Mouse (Mus musculus): ENCODE data around the gene Map1b. TPM values are rescaled to one million over a fixed set of nuclear protein-coding genes. Genes with fewer than 3 reads are reported as not detected.

Map1b gene
- polyA plus RNA-seq, 1 experiment = 4.1 TPM

GRCm38 (mm10) chr13:99459612-99460011 is 56.7 kb downstream of the Map1b start:
- Histone ChIP-seq H3K4me3 (replicated peaks; ENCODE audit: extremely low read depth, low read depth, low read length) (no peak overlapping the region), H3K4me1 (ENCODE audit: control insufficient read depth, insufficient read depth, low read length) (no peaks in the 10 kb centered on the region; the same call in 1 of the 2 replicates)
- TF ChIP-seq CTCF (IDR thresholded peaks at IDR 0.05; ENCODE audit: insufficient read depth, low read length) (no peak), POLR2A (IDR thresholded peaks at IDR 0.05; ENCODE audit: borderline replicate concordance, extremely low read depth, low read depth, low read length) (no peak)
- WGBS = 67% methylated on average over 4 of the region's 4 CpGs
- no peak for DNase-seq

- no peaks in the 10 kb centered on the region; the same call in 1 of the 2 replicates for H3K4me1 ChIP-seq (ENCODE audit: control insufficient read depth, insufficient read depth, low read length)
- TF ChIP-seq POLR2A (IDR thresholded peaks at IDR 0.05; ENCODE audit: borderline replicate concordance, extremely low read depth, low read depth, low read length) = no peak
- no peak for TF ChIP-seq CTCF (IDR thresholded peaks at IDR 0.05; ENCODE audit: insufficient read depth, low read length)
- H3K4me3 ChIP-seq (replicated peaks; ENCODE audit: extremely low read depth, low read depth, low read length) = no peak overlapping the region
- WGBS = 64% methylated on average over 12 of the region's 12 CpGs
- DNase-seq = no peak
These were observed 57.5 kb downstream of the Map1b start for GRCm38 (mm10) chr13:99458658-99459386.

- Histone ChIP-seq H3K4me1 (ENCODE audit: control insufficient read depth, insufficient read depth, low read length) (no peaks in the 10 kb centered on the region; the same call in 1 of the 2 replicates), H3K4me3 (replicated peaks; ENCODE audit: extremely low read depth, low read depth, low read length) (no peak overlapping the region)
- no peak for DNase-seq
- 88% methylated on average over 7 of the region's 7 CpGs for WGBS
- TF ChIP-seq POLR2A (IDR thresholded peaks at IDR 0.05; ENCODE audit: borderline replicate concordance, extremely low read depth, low read depth, low read length) (no peak), CTCF (IDR thresholded peaks at IDR 0.05; ENCODE audit: insufficient read depth, low read length) (no peak)
These were observed 61.4 kb downstream of the Map1b start for GRCm38 (mm10) chr13:99454977-99455376.

- TF ChIP-seq CTCF (IDR thresholded peaks at IDR 0.05; ENCODE audit: insufficient read depth, low read length) (no peak), POLR2A (IDR thresholded peaks at IDR 0.05; ENCODE audit: borderline replicate concordance, extremely low read depth, low read depth, low read length) (no peak)
- DNase-seq = no peak
- 91% methylated on average over 3 of the region's 3 CpGs for WGBS
- Histone ChIP-seq H3K4me1 (ENCODE audit: control insufficient read depth, insufficient read depth, low read length) (no peaks in the 10 kb centered on the region), H3K4me3 (replicated peaks; ENCODE audit: extremely low read depth, low read depth, low read length) (no peak overlapping the region)
These were observed 63.9 kb downstream of the Map1b start for GRCm38 (mm10) chr13:99452444-99452843.

GRCm38 (mm10) chr13:99451276-99451675 is 65.1 kb downstream of the Map1b start:
- Histone ChIP-seq H3K4me3 (replicated peaks; ENCODE audit: extremely low read depth, low read depth, low read length) (no peak overlapping the region), H3K4me1 (ENCODE audit: control insufficient read depth, insufficient read depth, low read length) (no peaks in the 10 kb centered on the region; the same call in 1 of the 2 replicates)
- 79% methylated on average over 5 of the region's 5 CpGs for WGBS
- no peak for DNase-seq
- TF ChIP-seq CTCF (IDR thresholded peaks at IDR 0.05; ENCODE audit: insufficient read depth, low read length) = no peak
- no peak for TF ChIP-seq POLR2A (IDR thresholded peaks at IDR 0.05; ENCODE audit: borderline replicate concordance, extremely low read depth, low read depth, low read length)

- 54% methylated on average over 7 of the region's 7 CpGs for WGBS
- H3K4me1 ChIP-seq (ENCODE audit: control insufficient read depth, insufficient read depth, low read length) = no peaks in the 10 kb centered on the region; the same call in 1 of the 2 replicates
- DNase-seq = no peak
- TF ChIP-seq POLR2A (IDR thresholded peaks at IDR 0.05; ENCODE audit: borderline replicate concordance, extremely low read depth, low read depth, low read length) = no peak
- no peak for TF ChIP-seq CTCF (IDR thresholded peaks at IDR 0.05; ENCODE audit: insufficient read depth, low read length)
- no peak overlapping the region for H3K4me3 ChIP-seq (replicated peaks; ENCODE audit: extremely low read depth, low read depth, low read length)
These were observed 65.6 kb downstream of the Map1b start for GRCm38 (mm10) chr13:99450766-99451165.

GRCm38 (mm10) chr13:99449547-99449946 is 66.8 kb downstream of the Map1b start:
- WGBS = 87% methylated on average over 4 of the region's 4 CpGs
- Histone ChIP-seq H3K4me3 (replicated peaks; ENCODE audit: extremely low read depth, low read depth, low read length) (no peak overlapping the region), H3K4me1 (ENCODE audit: control insufficient read depth, insufficient read depth, low read length) (no peaks in the 10 kb centered on the region; the same call in 1 of the 2 replicates)
- no peak for DNase-seq
- TF ChIP-seq POLR2A (IDR thresholded peaks at IDR 0.05; ENCODE audit: borderline replicate concordance, extremely low read depth, low read depth, low read length) (no peak), CTCF (IDR thresholded peaks at IDR 0.05; ENCODE audit: insufficient read depth, low read length) (no peak)

GRCm38 (mm10) chr13:99448278-99448677 is 68.1 kb downstream of the Map1b start:
- no peaks in the 10 kb centered on the region; the same call in 1 of the 2 replicates for H3K4me1 ChIP-seq (ENCODE audit: control insufficient read depth, insufficient read depth, low read length)
- TF ChIP-seq CTCF (IDR thresholded peaks at IDR 0.05; ENCODE audit: insufficient read depth, low read length) (no peak), POLR2A (IDR thresholded peaks at IDR 0.05; ENCODE audit: borderline replicate concordance, extremely low read depth, low read depth, low read length) (no peak)
- WGBS = 77% methylated on average over 4 of the region's 4 CpGs
- no peak overlapping the region for H3K4me3 ChIP-seq (replicated peaks; ENCODE audit: extremely low read depth, low read depth, low read length)
- no peak for DNase-seq

GRCm38 (mm10) chr13:99447403-99448199 is 68.7 kb downstream of the Map1b start:
- 47% methylated on average over 11 of the region's 11 CpGs for WGBS
- H3K4me3 ChIP-seq (replicated peaks; ENCODE audit: extremely low read depth, low read depth, low read length) = no peak overlapping the region
- H3K4me1 ChIP-seq (ENCODE audit: control insufficient read depth, insufficient read depth, low read length) = no peaks in the 10 kb centered on the region; the same call in 1 of the 2 replicates
- TF ChIP-seq POLR2A (IDR thresholded peaks at IDR 0.05; ENCODE audit: borderline replicate concordance, extremely low read depth, low read depth, low read length) (no peak), CTCF (IDR thresholded peaks at IDR 0.05; ENCODE audit: insufficient read depth, low read length) (no peak)
- DNase-seq = no peak
